Mouse (Mus musculus): ENCODE results near the gene Tgm2. TPM values are rescaled to one million over a fixed set of nuclear protein-coding genes. Genes with fewer than 3 reads are reported as not detected.

The Tgm2 gene
- polyA plus RNA-seq, 1 experiment from 2014 or later: 2.2 TPM

- ATAC-seq (replicated peaks; ENCODE audit: insufficient number of reproducible peaks, low FRiP score, low TSS enrichment, low read depth): no peak
- Histone ChIP-seq H3K4me3 (ENCODE audit: low read depth, low read length) (no peak overlapping the region), H3K36me3 (replicated peaks; ENCODE audit: control insufficient read depth, insufficient read depth, low read depth, low read length) (no peaks in the 10 kb centered on the region), H3K9ac (replicated peaks; ENCODE audit: low read length) (no peak overlapping the region), H3K27me3 (ENCODE audit: control insufficient read depth, insufficient read depth, low read length) (no peaks in the 10 kb centered on the region), H3K27ac (replicated peaks; ENCODE audit: low read depth, low read length) (no peak overlapping the region), H3K4me2 (ENCODE audit: low read depth, low read length) (no peak overlapping the region), H3K4me1 (ENCODE audit: control insufficient read depth, insufficient read depth, low read length) (no peaks in the 10 kb centered on the region), H3K9me3 (replicated peaks; ENCODE audit: control insufficient read depth, low read length) (no peaks in the 10 kb centered on the region)
- DNase-seq (ENCODE audit: low spot score): no peak
- WGBS: 90% methylated on average over 3 of the region's 3 CpGs
These were observed 30.3 kb downstream of the Tgm2 start for GRCm38 (mm10) chr2:158115838-158116453.

GRCm38 (mm10) chr2:158114931-158115330 lies 31.3 kb downstream of the Tgm2 start:
- 72% methylated on average over 5 of the region's 5 CpGs for WGBS
- Histone ChIP-seq H3K9ac (replicated peaks; ENCODE audit: low read length) (no peak overlapping the region), H3K36me3 (replicated peaks; ENCODE audit: control insufficient read depth, insufficient read depth, low read depth, low read length) (no peaks in the 10 kb centered on the region), H3K27me3 (ENCODE audit: control insufficient read depth, insufficient read depth, low read length) (no peaks in the 10 kb centered on the region), H3K27ac (replicated peaks; ENCODE audit: low read depth, low read length) (no peak overlapping the region), H3K4me3 (ENCODE audit: low read depth, low read length) (no peak overlapping the region), H3K4me2 (ENCODE audit: low read depth, low read length) (no peak overlapping the region), H3K4me1 (ENCODE audit: control insufficient read depth, insufficient read depth, low read length) (no peaks in the 10 kb centered on the region), H3K9me3 (replicated peaks; ENCODE audit: control insufficient read depth, low read length) (no peaks in the 10 kb centered on the region)
- DNase-seq (ENCODE audit: low spot score) (no peak), ATAC-seq (replicated peaks; ENCODE audit: insufficient number of reproducible peaks, low FRiP score, low TSS enrichment, low read depth) (no peak)

GRCm38 (mm10) chr2:158113591-158114257 lies 32.5 kb downstream of the Tgm2 start:
- Histone ChIP-seq H3K27me3 (ENCODE audit: control insufficient read depth, insufficient read depth, low read length) (no peaks in the 10 kb centered on the region), H3K4me1 (ENCODE audit: control insufficient read depth, insufficient read depth, low read length) (no peaks in the 10 kb centered on the region), H3K4me3 (ENCODE audit: low read depth, low read length) (no peak overlapping the region), H3K36me3 (replicated peaks; ENCODE audit: control insufficient read depth, insufficient read depth, low read depth, low read length) (no peaks in the 10 kb centered on the region), H3K27ac (replicated peaks; ENCODE audit: low read depth, low read length) (no peak overlapping the region), H3K9ac (replicated peaks; ENCODE audit: low read length) (no peak overlapping the region), H3K9me3 (replicated peaks; ENCODE audit: control insufficient read depth, low read length) (no peaks in the 10 kb centered on the region), H3K4me2 (ENCODE audit: low read depth, low read length) (no peak overlapping the region)
- 21% methylated on average over 9 of the region's 9 CpGs for WGBS
- ATAC-seq (replicated peaks; ENCODE audit: insufficient number of reproducible peaks, low FRiP score, low TSS enrichment, low read depth) (no peak), DNase-seq (ENCODE audit: low spot score) (peak; percentile 24)

- Histone ChIP-seq H3K9me3 (replicated peaks; ENCODE audit: control insufficient read depth, low read length) (no peaks in the 10 kb centered on the region), H3K9ac (replicated peaks; ENCODE audit: low read length) (peak overlapping the region; percentile 28; the same call in 1 of the 2 replicates), H3K27me3 (ENCODE audit: control insufficient read depth, insufficient read depth, low read length) (no peaks in the 10 kb centered on the region), H3K27ac (replicated peaks; ENCODE audit: low read depth, low read length) (0 out of 2 replicates have a peak overlapping the region, but pooled peaks have one; percentile 0), H3K4me1 (ENCODE audit: control insufficient read depth, insufficient read depth, low read length) (no peaks in the 10 kb centered on the region), H3K36me3 (replicated peaks; ENCODE audit: control insufficient read depth, insufficient read depth, low read depth, low read length) (no peaks in the 10 kb centered on the region), H3K4me3 (ENCODE audit: low read depth, low read length) (no peak overlapping the region), H3K4me2 (ENCODE audit: low read depth, low read length) (no peak overlapping the region)
- 48% methylated on average over 8 of the region's 8 CpGs for WGBS
- peak; percentile 55 for DNase-seq (ENCODE audit: low spot score)
- ATAC-seq (replicated peaks; ENCODE audit: insufficient number of reproducible peaks, low FRiP score, low TSS enrichment, low read depth): no peak
These were observed 36.7 kb downstream of the Tgm2 start for GRCm38 (mm10) chr2:158109516-158109915.

DNA sequence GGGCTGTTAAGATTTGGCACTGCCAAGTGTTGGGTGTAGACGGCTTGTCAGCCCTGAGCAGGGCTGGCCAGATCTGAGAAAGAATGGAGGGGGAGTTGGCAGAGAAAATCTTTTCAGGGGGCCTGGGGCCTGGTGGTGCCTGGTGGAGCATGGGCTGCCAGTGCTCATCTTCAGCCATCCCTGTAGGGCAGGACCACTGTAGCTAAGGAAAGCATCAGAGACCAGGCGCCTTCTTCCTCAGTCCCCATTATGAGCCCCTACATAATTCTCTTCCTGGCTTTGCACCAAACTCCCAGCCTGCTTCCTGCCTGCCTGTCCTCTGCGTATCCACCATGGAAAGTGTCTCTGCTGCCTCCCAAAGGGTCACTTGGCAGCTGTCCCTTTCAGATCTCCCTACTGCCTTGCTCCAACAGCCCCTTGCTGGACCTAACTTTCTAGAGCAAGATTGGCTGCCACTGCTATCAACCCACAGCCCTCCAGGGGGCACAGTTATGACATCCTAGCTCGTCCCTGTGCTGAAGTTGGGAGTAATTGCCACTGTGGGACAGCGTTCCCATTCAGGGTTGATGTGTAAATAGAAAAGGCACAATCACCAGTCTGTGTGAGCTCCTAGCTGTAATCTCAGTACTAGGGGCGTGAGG lies 39.2 kb downstream of the Tgm2 start:
- H3K4me2 ChIP-seq (ENCODE audit: low read depth, low read length): no peak overlapping the region
- DNase-seq (ENCODE audit: low spot score) (peak; percentile 73), ATAC-seq (replicated peaks; ENCODE audit: insufficient number of reproducible peaks, low FRiP score, low TSS enrichment, low read depth) (no peak)
- no peaks in the 10 kb centered on the region for H3K27me3 ChIP-seq (ENCODE audit: control insufficient read depth, insufficient read depth, low read length)
- no peak overlapping the region for H3K9ac ChIP-seq (replicated peaks; ENCODE audit: low read length)
- no peaks in the 10 kb centered on the region for H3K36me3 ChIP-seq (replicated peaks; ENCODE audit: control insufficient read depth, insufficient read depth, low read depth, low read length)
- no peak overlapping the region for H3K27ac ChIP-seq (replicated peaks; ENCODE audit: low read depth, low read length)
- no peaks in the 10 kb centered on the region for H3K4me1 ChIP-seq (ENCODE audit: control insufficient read depth, insufficient read depth, low read length)
- 52% methylated on average over 6 of the region's 6 CpGs for WGBS
- H3K4me3 ChIP-seq (ENCODE audit: low read depth, low read length): no peak overlapping the region
- no peaks in the 10 kb centered on the region for H3K9me3 ChIP-seq (replicated peaks; ENCODE audit: control insufficient read depth, low read length)

DNA sequence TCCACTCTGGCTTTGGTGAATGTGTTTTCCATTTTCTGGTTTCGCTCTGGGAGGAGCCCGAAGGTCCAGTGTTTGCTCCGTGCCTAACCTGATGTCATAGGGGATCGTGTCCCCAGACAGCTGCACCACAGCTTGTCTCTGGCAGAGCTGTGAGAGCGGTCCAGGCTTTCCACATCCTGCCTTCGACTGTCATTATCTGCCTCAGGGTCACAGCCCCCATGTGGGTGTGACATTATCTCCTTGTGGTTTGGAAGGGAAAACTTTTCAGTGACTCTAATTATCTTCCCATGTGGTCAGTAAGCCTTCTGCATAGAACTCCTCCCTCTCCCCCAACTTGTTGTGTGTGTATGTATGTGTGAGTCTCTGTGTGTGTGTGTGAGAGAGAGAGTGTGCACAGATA lies 40.6 kb downstream of the Tgm2 start:
- H3K9ac ChIP-seq (replicated peaks; ENCODE audit: low read length): no peak overlapping the region
- H3K36me3 ChIP-seq (replicated peaks; ENCODE audit: control insufficient read depth, insufficient read depth, low read depth, low read length): no peaks in the 10 kb centered on the region
- H3K4me2 ChIP-seq (ENCODE audit: low read depth, low read length): no peak overlapping the region
- no peaks in the 10 kb centered on the region for H3K27me3 ChIP-seq (ENCODE audit: control insufficient read depth, insufficient read depth, low read length)
- no peak for ATAC-seq (replicated peaks; ENCODE audit: insufficient number of reproducible peaks, low FRiP score, low TSS enrichment, low read depth)
- no peaks in the 10 kb centered on the region for H3K9me3 ChIP-seq (replicated peaks; ENCODE audit: control insufficient read depth, low read length)
- H3K4me3 ChIP-seq (ENCODE audit: low read depth, low read length): no peak overlapping the region
- no peak for DNase-seq (ENCODE audit: low spot score)
- H3K27ac ChIP-seq (replicated peaks; ENCODE audit: low read depth, low read length): no peak overlapping the region
- 83% methylated on average over 6 of the region's 6 CpGs for WGBS
- no peaks in the 10 kb centered on the region for H3K4me1 ChIP-seq (ENCODE audit: control insufficient read depth, insufficient read depth, low read length)

GRCm38 (mm10) chr2:158104966-158105365 lies 41.3 kb downstream of the Tgm2 start:
- WGBS: 82% methylated on average over 6 of the region's 6 CpGs
- H3K4me1 ChIP-seq (ENCODE audit: control insufficient read depth, insufficient read depth, low read length): no peaks in the 10 kb centered on the region
- no peaks in the 10 kb centered on the region for H3K36me3 ChIP-seq (replicated peaks; ENCODE audit: control insufficient read depth, insufficient read depth, low read depth, low read length)
- ATAC-seq (replicated peaks; ENCODE audit: insufficient number of reproducible peaks, low FRiP score, low TSS enrichment, low read depth) (no peak), DNase-seq (ENCODE audit: low spot score) (no peak)
- no peak overlapping the region for H3K27ac ChIP-seq (replicated peaks; ENCODE audit: low read depth, low read length)
- H3K4me2 ChIP-seq (ENCODE audit: low read depth, low read length): no peak overlapping the region
- H3K4me3 ChIP-seq (ENCODE audit: low read depth, low read length): no peak overlapping the region
- H3K9me3 ChIP-seq (replicated peaks; ENCODE audit: control insufficient read depth, low read length): no peaks in the 10 kb centered on the region
- no peaks in the 10 kb centered on the region for H3K27me3 ChIP-seq (ENCODE audit: control insufficient read depth, insufficient read depth, low read length)
- no peak overlapping the region for H3K9ac ChIP-seq (replicated peaks; ENCODE audit: low read length)

- Histone ChIP-seq H3K4me1 (ENCODE audit: control insufficient read depth, insufficient read depth, low read length) (no peaks in the 10 kb centered on the region), H3K9me3 (replicated peaks; ENCODE audit: control insufficient read depth, low read length) (no peaks in the 10 kb centered on the region), H3K9ac (replicated peaks; ENCODE audit: low read length) (no peak overlapping the region), H3K4me2 (ENCODE audit: low read depth, low read length) (no peak overlapping the region), H3K27me3 (ENCODE audit: control insufficient read depth, insufficient read depth, low read length) (no peaks in the 10 kb centered on the region), H3K36me3 (replicated peaks; ENCODE audit: control insufficient read depth, insufficient read depth, low read depth, low read length) (no peaks in the 10 kb centered on the region), H3K4me3 (ENCODE audit: low read depth, low read length) (no peak overlapping the region), H3K27ac (replicated peaks; ENCODE audit: low read depth, low read length) (no peak overlapping the region)
- no peak for ATAC-seq (replicated peaks; ENCODE audit: insufficient number of reproducible peaks, low FRiP score, low TSS enrichment, low read depth)
- DNase-seq (ENCODE audit: low spot score): no peak
- 86% methylated on average over 5 of the region's 5 CpGs for WGBS
These were observed 44.5 kb downstream of the Tgm2 start for GRCm38 (mm10) chr2:158101768-158102167.

All from embryonic facial prominence, embryonic 11.5 days (tissue).